Mouse (Mus musculus): ENCODE data around the gene Acsl1. TPM values are rescaled to one million over a fixed set of nuclear protein-coding genes. Genes with fewer than 3 reads are reported as not detected.

Gene Acsl1
- polyA plus RNA-seq, 1 experiment from 2014 or later: 18.4 TPM

DNA sequence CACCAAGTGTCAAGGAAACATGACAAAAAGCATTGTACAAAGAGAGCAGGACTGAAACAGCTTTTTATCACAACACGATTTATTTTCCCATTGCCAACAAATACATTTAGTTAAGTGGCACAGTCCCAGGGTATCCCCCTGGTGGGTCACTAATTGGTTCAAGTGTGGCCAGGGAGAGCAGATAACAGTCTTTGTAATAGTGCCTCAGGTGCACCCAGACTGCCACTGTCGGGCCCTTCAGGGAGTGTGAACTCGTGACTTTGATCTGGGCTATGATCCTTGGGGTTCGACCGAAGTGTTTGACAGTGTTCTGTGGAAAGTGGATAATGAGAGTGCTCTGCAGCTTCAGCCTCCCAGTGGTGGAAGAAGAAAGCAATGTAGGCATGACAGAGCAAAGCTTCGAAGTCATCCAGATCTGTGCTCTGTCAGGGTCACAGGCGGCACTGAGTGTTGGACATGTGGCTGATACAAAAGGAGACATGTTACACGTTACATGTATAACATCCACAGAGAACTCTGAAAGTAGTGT, 21.1 kb upstream of the Acsl1 start:
- whole genome bisulfite sequencing: 81% methylated on average over 8 of the region's 8 CpGs
- H3K27ac ChIP-seq (replicated peaks): no peak overlapping the region
- no peak for ATAC-seq (ENCODE audit: low FRiP score, low read depth)
- H3K9me3 ChIP-seq: no peaks in the 10 kb centered on the region
- H3K4me3 ChIP-seq: no peak overlapping the region
- no peaks in the 10 kb centered on the region for H3K27me3 ChIP-seq
- no peaks in the 10 kb centered on the region for H3K36me3 ChIP-seq
- H3K9ac ChIP-seq: no peak overlapping the region
- H3K4me2 ChIP-seq: no peak overlapping the region
- H3K4me1 ChIP-seq (replicated peaks): no peaks in the 10 kb centered on the region

DNA sequence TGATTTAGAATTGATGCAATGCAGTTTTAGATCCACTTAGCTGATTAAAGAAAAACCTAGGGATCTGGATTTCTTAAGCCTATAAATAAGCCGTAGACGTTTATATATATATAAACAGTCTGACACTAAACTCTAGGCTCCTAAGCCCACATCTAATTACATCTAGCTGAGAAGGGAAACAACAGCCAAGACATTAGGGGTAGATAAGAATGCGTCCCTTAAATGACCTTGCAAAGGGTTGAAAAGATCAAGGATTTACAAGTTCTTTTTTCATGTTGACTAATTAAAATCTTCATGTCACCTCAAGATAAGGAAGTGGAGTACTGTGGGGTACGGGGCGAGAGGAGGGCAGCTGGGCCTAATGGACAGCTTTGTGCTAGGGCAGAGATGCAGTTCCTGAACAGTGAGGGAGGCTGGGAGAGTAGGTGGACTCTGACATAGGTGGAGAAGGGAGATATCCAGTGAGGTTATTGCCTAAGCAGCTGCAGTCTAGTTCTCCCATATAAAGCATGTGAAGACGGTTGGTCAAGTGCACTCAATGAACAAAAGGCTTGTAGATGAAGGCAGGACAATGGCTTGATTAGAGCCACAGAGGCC, 12.5 kb upstream of the Acsl1 start:
- Histone ChIP-seq H3K27me3 (no peaks in the 10 kb centered on the region), H3K27ac (replicated peaks) (no peak overlapping the region), H3K9ac (no peak overlapping the region), H3K4me3 (no peak overlapping the region), H3K9me3 (no peaks in the 10 kb centered on the region), H3K4me2 (no peak overlapping the region), H3K4me1 (replicated peaks) (no peaks in the 10 kb centered on the region), H3K36me3 (no peaks in the 10 kb centered on the region)
- WGBS: 84% methylated on average over 6 of the region's 6 CpGs
- ATAC-seq (ENCODE audit: low FRiP score, low read depth): no peak

GRCm38 (mm10) chr8:46468400-46468799, 2.4 kb upstream of the Acsl1 start:
- Histone ChIP-seq H3K36me3 (no peaks in the 10 kb centered on the region), H3K27ac (replicated peaks) (no peak overlapping the region), H3K4me3 (no peak overlapping the region), H3K4me1 (replicated peaks) (peaks cover 15% of the 10 kb centered on the region), H3K4me2 (no peak overlapping the region), H3K27me3 (no peaks in the 10 kb centered on the region), H3K9ac (no peak overlapping the region), H3K9me3 (no peaks in the 10 kb centered on the region)
- WGBS: 79% methylated on average over 2 of the region's 2 CpGs
- no peak for ATAC-seq (ENCODE audit: low FRiP score, low read depth)

DNA sequence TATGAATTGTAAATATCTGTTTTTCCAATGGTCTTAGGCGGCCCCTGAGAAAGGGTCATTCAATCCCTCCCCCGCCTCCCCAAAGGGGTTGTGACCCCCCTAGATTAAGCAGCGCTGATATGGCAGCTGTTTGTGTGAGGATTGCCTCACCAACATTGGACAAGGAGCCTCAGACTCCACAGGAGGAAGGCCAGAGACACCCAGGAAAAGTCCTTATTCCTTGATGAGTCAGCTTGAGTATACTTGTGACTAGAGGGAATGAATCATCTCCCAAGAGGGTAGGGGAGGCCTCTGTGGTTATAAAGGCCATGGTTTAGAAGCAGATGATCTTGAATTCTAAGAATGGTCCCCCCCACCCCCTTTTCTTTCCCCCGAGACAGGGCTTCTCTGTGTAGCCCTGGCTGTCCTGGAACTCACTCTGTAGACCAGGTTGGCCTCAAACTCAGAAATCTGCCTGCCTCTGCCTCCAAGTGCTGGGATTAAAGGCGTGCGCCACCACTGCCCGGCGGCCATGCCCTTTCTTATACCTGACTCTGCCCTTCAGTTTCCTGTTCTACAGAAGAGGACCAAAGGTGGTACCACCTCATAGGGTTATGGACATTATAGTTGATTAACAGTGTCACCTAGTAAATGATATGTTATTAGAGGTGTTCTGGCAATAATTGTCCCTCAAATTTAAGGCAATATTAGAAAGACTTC, 1.6 kb upstream of the Acsl1 start:
- 94% methylated on average over 8 of the region's 8 CpGs for WGBS
- no peaks in the 10 kb centered on the region for H3K36me3 ChIP-seq
- peaks cover 18% of the 10 kb centered on the region for H3K4me1 ChIP-seq (replicated peaks)
- no peaks in the 10 kb centered on the region for H3K9me3 ChIP-seq
- no peak overlapping the region for H3K27ac ChIP-seq (replicated peaks)
- ATAC-seq (ENCODE audit: low FRiP score, low read depth): no peak
- no peak overlapping the region for H3K4me3 ChIP-seq
- no peak overlapping the region for H3K4me2 ChIP-seq
- H3K9ac ChIP-seq: no peak overlapping the region
- H3K27me3 ChIP-seq: no peaks in the 10 kb centered on the region

DNA sequence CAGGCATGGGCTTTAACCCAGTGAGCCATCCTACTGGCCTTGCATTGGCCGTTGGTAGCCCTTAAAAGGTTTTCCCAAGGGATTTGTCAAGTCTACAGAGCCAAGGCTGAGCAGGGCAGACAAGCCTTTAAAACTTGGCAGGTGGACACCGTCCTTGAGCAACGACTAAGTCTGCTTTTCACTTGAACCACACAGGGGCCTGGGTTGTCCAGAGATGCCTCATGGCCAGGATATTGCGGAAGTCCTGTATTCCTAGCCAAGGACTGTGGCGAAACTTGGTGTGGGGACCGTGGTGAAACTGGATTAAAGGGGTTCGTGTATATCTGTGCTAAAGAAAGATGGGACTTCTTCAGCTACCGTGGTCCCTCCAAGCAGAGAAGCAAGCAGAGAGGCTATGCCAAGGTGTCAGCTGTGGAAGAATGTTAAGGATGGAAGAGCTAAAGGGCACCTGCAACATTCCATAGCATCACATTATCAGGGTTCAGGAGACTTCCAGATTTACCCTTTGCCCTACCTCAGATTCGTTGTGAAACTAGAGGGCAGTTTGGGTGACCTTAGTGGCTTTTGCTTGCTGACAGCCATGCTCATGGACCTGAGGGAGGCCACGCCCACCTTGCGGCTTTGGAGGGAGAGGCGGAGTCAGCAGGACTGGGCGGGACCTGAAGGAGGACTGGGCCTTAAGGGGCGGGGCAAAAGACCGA, 596 bp upstream of the Acsl1 start:
- Histone ChIP-seq H3K4me3 (peak overlapping the region; percentile 95), H3K4me2 (peak overlapping the region; percentile 65), H3K27ac (replicated peaks) (peak overlapping the region; percentile 84), H3K9ac (no peak overlapping the region), H3K4me1 (replicated peaks) (peaks cover 18% of the 10 kb centered on the region), H3K36me3 (no peaks in the 10 kb centered on the region), H3K9me3 (no peaks in the 10 kb centered on the region), H3K27me3 (no peaks in the 10 kb centered on the region)
- 40% methylated on average over 15 of the region's 15 CpGs for WGBS
- no peak; the same call in none of the 2 replicates for ATAC-seq (ENCODE audit: low FRiP score, low read depth)

- Histone ChIP-seq H3K9ac (peak overlapping the region; percentile 85), H3K4me2 (peak overlapping the region; percentile 65), H3K27ac (replicated peaks) (peak overlapping the region; percentile 84), H3K4me1 (replicated peaks) (peaks cover 18% of the 10 kb centered on the region), H3K4me3 (peak overlapping the region; percentile 95), H3K36me3 (no peaks in the 10 kb centered on the region), H3K9me3 (no peaks in the 10 kb centered on the region), H3K27me3 (no peaks in the 10 kb centered on the region)
- WGBS: 33% methylated on average over 9 of the region's 9 CpGs
- peak; percentile 1; the same call in 1 of the 2 replicates for ATAC-seq (ENCODE audit: low FRiP score, low read depth)
Observed at GRCm38 (mm10) chr8:46471926-46472485, 1.2 kb downstream of the Acsl1 start.

- no peak overlapping the region for H3K4me2 ChIP-seq
- no peak overlapping the region for H3K4me3 ChIP-seq
- no peak for ATAC-seq (ENCODE audit: low FRiP score, low read depth)
- H3K9me3 ChIP-seq: no peaks in the 10 kb centered on the region
- H3K36me3 ChIP-seq: no peaks in the 10 kb centered on the region
- no peak overlapping the region for H3K9ac ChIP-seq
- H3K27ac ChIP-seq (replicated peaks): no peak overlapping the region
- H3K4me1 ChIP-seq (replicated peaks): peaks cover 18% of the 10 kb centered on the region
- H3K27me3 ChIP-seq: no peaks in the 10 kb centered on the region
- 91% methylated on average over 3 of the region's 3 CpGs for WGBS
Observed at GRCm38 (mm10) chr8:46474120-46474519, 3.3 kb downstream of the Acsl1 start.

DNA sequence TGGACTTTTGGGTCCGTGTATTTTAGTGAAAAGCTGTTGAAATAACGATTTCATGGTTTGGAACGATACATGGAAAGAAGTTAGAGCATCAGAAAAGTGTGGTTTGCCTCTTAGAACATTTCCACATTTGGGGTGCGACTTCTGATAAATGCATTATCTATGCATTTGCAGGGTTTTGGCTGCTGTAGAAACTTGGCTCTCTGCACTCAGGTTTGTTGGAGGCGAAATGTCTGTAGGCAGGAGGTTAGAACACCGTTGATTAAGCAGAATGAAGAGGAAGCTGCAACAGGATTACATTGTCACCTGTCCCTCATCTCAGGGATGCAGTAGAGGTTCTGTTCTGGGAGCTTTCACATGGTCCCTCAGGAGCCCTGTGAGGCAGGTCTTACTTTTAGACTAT, 3.8 kb downstream of the Acsl1 start:
- WGBS: 91% methylated on average over 6 of the region's 6 CpGs

GRCm38 (mm10) chr8:46475404-46475803, 4.6 kb downstream of the Acsl1 start:
- H3K9me3 ChIP-seq: no peaks in the 10 kb centered on the region
- ATAC-seq (ENCODE audit: low FRiP score, low read depth): no peak

More for the DNA sequence above, 3.8 kb downstream of the Acsl1 start:
- Histone ChIP-seq H3K9ac (no peak overlapping the region), H3K36me3 (no peaks in the 10 kb centered on the region), H3K4me2 (no peak overlapping the region), H3K4me3 (no peak overlapping the region), H3K4me1 (replicated peaks) (peaks cover 18% of the 10 kb centered on the region), H3K27ac (replicated peaks) (no peak overlapping the region), H3K9me3 (no peaks in the 10 kb centered on the region), H3K27me3 (no peaks in the 10 kb centered on the region)
- ATAC-seq (ENCODE audit: low FRiP score, low read depth): no peak

DNA sequence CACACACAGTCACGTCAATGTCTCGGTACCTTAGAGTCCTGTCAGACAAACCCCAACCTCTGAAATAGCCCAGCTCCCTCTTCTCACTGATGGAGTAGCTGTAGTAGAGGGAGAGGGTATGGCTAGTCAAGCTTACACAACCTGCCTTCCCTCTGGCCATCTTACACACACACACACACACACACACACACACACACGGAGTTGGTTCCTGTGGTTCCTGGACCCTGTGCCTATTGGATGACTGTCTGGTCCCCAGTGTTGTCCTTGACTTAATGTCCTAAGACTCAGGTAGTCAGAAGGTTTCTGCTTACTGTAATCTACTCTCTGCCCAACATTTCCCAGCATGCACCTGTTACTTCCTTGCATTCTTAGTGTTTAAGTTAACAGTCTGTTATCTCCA, 5.1 kb downstream of the Acsl1 start:
- 91% methylated on average over 3 of the region's 3 CpGs for WGBS
- H3K36me3 ChIP-seq: no peaks in the 10 kb centered on the region
- H3K4me3 ChIP-seq: no peak overlapping the region
- H3K9ac ChIP-seq: no peak overlapping the region
- peaks cover 26% of the 10 kb centered on the region for H3K4me1 ChIP-seq (replicated peaks)
- H3K27me3 ChIP-seq: no peaks in the 10 kb centered on the region
- H3K4me2 ChIP-seq: no peak overlapping the region
- H3K9me3 ChIP-seq: no peaks in the 10 kb centered on the region
- no peak overlapping the region for H3K27ac ChIP-seq (replicated peaks)
- no peak for ATAC-seq (ENCODE audit: low FRiP score, low read depth)

More at GRCm38 (mm10) chr8:46475404-46475803, 4.6 kb downstream of the Acsl1 start:
- Histone ChIP-seq H3K36me3 (no peaks in the 10 kb centered on the region), H3K4me2 (no peak overlapping the region), H3K4me1 (replicated peaks) (peaks cover 24% of the 10 kb centered on the region), H3K27me3 (no peaks in the 10 kb centered on the region), H3K4me3 (no peak overlapping the region), H3K9ac (no peak overlapping the region), H3K27ac (replicated peaks) (no peak overlapping the region)
- WGBS: 91% methylated on average over 11 of the region's 11 CpGs

- Histone ChIP-seq H3K9ac (no peak overlapping the region), H3K9me3 (no peaks in the 10 kb centered on the region), H3K4me3 (no peak overlapping the region), H3K4me2 (no peak overlapping the region), H3K36me3 (no peaks in the 10 kb centered on the region), H3K4me1 (replicated peaks) (peaks cover 16% of the 10 kb centered on the region), H3K27me3 (no peaks in the 10 kb centered on the region), H3K27ac (replicated peaks) (no peak overlapping the region)
- 89% methylated on average over 9 of the region's 9 CpGs for WGBS
- ATAC-seq (ENCODE audit: low FRiP score, low read depth): no peak
Observed at GRCm38 (mm10) chr8:46477747-46478458, 7.1 kb downstream of the Acsl1 start.
